Mouse (Mus musculus) frontal cortex, adult (tissue): ENCODE data around the gene Slc2a4.

Experiments
- ATAC-seq: cut with Nextera tagmentation; 2 replicates; pipeline ENCODE4 v1.9.2; 2017; ENCODE audit warnings: mild to moderate bottlenecking, moderate library complexity, mixed read lengths; ENCODE audit not compliant: low TSS enrichment

The Slc2a4 gene

DNA sequence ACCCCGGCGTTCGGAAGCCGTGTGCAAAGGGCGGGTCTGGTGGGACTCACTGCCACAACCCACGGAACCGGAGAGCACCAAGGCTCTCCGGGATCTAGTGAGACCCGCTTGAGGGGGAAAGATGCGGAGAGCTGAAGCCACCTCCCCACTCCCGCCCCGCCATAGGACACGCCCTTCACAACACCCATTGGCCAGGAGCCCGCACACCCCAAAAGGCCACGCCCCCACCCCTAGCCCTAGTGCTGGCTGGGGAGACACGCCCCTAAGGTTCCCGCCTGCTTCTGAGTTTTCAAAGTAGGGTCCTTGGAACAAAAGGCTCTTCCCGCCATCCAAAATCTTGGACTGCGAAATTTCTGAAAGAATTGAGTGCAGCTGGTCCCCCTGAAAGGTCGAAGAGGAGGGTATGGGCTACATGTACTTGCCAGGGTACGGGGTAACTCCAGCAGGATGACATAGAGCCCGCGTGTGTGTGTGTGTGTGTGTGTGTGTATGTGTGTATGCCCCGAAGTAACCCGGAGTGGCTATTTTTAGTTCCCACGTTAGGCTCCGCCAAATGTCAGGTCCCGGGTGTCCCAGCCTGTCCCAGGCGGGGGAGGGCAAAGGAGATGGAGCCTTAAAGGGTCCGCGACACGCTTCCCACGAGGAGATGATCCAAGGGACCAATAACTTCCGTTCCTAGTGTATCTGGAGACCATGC is at the start of gene Slc2a4:
Slc2a4 (minus strand) TSS at position 123 of the 697 bp plus-strand sequence.
- ATAC-seq = no peak

DNA sequence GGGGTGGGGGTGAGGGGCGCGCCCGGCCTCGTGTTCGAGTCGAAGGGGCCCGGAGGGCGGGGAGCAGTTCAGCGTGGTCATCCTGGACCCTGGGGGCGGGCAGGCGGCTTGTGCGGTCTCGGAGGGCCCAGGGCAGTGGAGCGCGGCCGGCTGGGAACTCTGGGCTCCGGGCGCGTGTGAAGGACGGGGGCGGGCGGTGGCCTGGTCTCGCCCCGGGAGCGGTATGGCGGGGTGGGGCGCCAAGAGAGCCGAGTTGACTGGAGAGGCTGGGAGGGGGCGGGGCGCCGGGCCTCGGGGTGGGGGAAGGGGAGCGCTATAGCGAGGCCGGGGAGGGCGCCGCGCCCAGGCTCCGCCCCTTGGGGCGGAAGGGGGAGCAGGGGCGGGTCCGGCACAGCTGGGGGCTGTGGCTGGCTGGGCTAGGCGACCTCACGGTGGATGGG is 49.1 kb upstream of the Slc2a4 start:
- no peak for ATAC-seq

DNA sequence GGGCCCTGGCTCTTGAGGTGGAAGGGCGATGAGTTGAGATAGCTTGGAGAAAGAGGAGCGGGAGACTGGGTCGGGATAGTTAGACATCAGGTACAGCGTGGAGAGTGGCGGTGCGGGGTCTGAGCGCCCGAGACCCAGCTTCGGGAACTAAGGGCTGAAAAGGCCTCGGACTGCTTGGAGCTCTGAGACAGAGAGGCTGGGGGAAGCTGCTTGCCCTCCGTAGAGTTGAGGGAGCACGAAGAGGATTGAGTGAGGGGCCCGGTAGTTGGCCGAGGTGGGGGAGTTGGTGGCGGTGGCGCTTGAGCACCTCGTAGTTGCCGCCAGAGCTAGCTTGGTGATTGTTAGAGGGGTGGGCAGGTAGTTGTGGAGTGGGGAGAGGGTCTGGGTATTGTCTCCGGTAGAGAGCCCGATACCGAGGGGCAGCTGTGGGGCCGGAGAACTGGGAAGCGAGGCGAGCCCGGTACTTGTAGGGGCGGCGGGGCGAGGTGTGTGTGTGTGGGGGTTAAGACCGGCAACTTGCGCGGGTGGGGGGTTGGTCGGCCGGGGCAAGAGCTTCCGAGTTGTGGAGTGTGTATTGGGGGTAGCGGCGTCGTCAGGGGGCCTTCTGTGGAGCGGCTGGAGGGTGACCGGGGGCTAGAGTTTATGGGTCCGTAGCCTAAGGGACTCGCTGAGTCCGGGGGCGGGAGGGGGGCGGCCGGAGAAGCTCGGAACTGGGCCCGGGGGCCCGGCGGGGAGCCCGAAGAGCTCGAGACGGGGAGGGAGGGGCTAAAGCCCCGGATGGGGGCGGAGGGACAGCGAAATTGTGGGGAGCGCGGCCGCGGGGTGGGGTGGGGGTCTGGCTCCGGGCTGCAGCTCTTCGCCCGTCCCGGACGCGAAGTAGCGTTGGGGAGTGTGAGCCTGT is 48.4 kb upstream of the Slc2a4 start:
- ATAC-seq = no peak

DNA sequence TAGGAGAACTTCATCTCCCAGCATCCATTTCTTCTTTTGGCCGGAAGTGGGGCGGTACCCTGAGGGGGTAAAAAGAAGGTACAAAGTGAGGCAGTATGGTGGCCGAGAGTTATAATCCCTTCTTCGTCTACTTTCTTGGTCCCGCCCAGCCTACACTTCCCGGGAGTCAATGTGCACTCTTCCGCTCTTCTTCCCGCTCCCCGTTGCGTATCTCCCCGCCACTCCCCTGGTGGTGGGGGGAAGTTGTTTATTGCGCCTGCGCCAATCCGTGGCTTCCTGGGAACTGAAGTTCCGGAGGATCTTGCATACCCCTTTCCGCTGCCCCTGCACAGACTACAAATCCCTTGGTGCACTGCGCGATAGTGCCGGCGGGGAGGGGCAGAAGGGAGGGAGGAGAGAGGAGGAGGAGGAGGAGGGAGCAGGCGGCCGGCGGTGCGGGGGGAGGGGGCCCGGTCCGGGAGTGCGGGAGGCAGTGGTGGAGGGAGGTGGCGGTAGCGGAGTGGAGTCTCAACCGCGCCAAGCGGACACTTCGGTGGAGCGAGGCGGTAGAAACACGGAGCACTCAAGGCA is 47.5 kb upstream of the Slc2a4 start, which contains the start of gene Phf23:
Phf23 (plus strand) TSS at position 387 of the 570 bp plus-strand sequence.
- ATAC-seq = peak; percentile 72

DNA sequence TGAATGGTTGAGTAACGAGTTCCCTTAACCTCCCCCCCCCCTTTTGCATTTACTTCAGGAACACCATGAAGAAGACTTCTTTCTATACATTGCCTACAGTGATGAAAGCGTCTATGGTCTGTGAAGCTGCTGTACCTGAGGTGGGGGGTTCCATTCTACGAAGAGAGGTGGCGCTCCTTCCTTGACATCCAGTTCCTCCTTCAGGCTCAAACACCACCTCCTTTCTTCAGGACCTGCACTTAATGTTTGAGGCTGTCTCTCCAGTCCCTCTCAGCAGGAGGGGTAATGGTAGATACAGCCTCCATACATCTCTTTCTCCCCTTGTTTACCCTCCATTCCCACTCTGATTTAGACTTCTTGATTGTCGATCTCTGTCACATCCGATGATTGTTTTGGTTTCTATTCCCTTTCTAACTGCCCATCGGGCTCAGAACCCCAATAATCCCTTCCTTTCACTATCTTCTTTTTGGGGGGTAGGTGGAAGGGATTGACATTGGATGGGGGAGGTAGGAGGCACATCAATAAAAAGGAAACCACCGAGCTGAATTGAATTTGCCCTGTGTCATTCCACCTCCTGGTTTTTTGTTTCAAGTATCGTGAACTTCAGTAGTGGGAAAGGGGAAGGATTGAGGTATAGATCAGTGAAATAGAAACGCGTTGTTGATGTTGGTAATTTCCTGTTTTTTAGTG is 46.6 kb upstream of the Slc2a4 start:
- ATAC-seq = no peak

DNA sequence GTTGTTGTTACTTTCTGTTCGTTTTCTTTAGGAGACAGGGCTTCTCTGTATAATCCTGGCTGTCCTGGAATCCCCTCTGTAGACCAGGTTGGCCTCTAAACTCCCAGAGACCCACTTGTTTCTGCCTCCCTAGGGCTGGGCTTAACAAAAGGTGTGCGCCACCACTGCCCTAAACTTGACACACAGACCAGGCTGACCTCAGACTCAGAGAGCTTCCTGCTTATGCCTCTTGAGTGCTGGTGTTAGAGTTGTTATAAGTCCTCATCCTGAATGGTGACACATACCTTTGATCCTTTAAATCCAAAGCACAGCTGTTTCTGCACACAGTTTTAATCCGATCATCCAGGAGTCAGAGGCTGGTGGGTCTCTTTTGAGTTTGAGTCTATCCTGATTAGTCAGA is 44.9 kb upstream of the Slc2a4 start:
- no peak for ATAC-seq

DNA sequence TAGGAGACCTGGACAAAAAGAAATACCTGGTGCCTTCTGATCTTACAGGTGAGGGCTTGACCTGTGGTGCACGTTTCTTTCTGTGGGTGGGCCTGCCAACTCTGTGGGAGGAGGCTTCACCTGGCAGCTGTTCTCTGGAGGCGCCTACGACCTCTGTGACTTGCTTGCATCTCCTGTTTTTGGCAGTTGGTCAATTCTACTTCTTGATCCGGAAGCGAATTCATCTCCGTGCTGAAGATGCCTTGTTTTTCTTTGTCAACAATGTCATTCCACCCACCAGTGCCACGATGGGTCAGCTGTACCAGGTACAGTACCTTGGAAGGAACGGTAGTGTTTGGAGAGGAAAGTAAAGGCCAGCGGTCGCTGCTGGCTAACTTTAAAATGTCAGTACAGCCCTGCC is 44.4 kb upstream of the Slc2a4 start:
- no peak for ATAC-seq

DNA sequence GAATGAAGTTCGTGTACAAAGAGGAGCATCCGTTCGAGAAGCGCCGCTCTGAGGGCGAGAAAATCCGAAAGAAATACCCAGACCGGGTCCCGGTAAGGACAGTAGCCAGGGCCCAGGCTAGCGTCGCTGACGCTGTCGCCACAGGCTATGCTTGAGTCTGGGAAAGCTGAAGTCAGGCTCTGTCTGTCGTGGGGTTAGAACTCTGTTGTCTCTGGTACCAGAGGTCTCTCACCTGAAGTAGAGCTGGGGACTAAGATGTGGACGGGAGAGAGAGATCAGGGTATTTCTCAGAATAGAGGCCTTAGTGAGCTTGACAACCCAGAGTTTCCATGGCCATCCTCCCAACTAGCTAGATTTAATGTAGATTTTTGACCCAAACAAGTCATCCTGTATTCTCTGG is 43.7 kb upstream of the Slc2a4 start:
- no peak for ATAC-seq

DNA sequence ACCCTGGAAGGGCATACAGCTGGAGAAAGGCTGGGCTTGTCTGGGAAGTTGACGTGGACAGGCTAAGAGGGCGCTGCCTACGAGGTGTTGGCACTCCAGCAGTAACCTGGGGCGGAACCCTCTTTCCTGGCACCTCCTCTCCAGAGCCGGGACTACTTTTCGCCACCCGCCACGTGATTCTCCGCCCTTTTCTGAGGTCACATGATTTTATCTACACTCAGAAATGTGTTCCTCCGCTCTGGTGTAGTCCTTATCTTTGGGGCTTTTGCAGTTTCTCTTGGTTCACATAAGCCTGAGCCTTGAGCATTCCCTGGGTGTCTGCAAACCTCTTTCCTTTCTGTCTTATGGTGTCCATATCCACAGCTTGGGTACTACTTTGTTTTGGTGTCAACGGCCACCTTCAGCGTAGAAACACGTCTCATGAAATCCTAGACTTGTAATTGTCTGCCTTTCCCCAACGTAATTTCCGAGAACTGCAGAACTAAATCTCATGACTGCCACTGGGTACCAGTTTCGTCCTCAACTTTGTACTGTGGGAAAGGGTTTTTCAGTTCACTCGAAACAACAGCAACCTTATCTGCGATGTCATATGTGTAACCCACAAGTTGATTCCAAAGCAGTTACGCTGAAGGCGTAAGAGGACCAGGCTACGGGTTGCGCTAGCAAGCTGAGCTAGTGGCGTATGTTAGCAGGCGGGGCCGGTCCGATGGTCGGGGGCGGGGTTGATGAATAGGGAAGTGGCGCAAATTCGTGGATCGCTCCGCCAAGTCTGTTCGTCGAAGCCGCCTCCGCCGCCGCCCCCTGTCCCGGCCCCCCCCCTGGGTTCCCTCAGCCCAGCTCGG is 43.1 kb upstream of the Slc2a4 start, which contains the start of gene Gabarap:
Gabarap (plus strand) TSS at position 294 of the 842 bp plus-strand sequence.
- peak; percentile 67 for ATAC-seq

DNA sequence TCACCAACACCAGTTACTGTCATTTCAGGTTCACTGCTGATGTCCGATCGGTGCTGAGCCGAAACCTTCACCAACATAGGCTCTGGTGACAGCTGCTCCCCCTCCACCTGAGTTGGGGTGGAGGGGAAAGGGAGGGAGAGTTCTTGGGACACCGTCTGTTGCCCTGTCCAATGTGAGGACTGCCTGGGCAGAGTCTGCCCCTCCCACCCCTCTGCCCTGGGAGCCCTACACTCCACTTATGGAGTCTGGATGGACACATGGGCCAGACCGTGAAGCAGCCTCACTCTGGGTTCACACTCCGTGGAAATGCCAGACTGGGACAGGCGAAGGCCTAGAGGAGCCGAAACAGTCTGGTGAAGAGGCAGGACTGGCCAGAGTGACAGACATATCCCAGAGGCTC is 42.0 kb upstream of the Slc2a4 start:
- ATAC-seq = no peak

DNA sequence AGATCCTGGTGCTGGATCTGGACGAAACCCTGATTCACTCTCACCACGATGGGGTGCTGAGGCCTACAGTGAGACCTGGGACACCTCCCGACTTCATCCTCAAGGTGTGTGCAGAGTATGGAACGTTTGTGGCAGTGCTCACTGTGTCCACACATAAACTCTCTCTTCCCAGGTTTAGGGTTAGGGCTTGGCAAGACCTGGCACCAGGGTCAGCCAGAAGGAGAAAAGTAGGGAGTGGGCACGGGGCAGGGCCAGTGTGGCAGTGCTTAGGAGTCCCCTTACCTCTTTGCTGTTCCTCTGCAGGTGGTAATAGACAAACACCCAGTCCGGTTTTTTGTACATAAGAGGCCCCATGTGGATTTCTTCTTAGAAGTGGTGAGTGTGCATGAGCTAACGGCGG is 36.4 kb upstream of the Slc2a4 start:
- no peak for ATAC-seq

DNA sequence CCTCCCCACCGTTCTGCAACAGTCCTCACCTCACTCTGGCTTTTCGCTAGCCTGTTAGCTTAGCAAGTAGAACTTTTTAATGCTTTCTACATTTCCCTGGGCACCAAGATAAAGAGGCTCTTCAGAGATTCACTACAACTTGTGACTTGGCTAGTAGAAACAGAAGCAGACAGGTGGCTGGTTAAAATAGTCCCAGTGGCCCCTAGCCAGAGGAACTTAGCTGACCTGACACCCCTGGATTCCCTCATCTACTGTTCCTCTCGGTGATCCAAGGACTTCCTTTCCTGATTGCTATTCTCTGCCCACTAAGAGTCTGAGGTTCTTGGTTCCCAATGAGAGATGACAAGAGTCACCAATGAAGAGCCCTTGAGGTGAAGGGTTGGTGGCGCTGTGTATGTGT is 35.4 kb upstream of the Slc2a4 start:
- ATAC-seq = no peak

DNA sequence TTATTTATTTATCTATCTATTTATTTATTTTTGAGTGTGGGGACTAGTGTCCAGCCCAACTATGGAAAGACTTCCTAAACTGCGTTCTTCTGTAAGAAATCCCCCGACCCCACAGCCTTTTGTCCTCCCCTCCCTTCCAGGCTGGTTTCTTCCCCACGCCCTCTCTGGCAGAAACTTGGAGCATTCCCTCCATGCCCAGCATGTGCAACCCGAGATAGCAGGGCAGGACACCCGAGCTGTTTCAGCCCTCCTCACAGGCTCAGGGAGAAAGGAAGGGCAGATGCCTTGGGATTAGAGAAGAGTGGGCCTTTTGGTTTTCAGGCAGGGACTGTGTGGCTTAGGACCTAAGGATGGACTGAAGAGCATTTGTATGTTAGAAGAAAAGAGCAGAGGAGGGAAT is 34.9 kb upstream of the Slc2a4 start:
- no peak for ATAC-seq

DNA sequence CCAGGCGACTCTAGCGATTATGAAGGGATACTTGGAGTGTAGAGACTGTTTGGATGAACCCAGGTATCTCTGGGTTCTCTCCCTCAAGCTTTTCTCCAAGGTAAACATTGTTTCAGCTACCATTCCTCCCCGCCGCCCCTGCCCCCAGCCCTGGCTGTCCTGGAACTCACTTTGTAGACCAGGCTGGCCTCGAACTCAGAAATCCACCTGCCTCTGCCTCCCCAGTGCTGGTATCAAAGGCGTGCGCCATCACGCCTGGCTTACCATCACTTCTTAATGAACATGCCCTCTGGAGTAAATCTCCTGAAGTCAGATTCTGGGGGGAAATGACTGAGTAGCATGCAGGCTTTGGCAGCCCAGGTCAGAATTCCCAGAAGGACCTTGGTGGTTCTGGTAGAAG is 34.2 kb upstream of the Slc2a4 start, which contains the start of gene Elp5:
Elp5 (minus strand) TSS at position 293 of the 400 bp plus-strand sequence.
- no peak for ATAC-seq

DNA sequence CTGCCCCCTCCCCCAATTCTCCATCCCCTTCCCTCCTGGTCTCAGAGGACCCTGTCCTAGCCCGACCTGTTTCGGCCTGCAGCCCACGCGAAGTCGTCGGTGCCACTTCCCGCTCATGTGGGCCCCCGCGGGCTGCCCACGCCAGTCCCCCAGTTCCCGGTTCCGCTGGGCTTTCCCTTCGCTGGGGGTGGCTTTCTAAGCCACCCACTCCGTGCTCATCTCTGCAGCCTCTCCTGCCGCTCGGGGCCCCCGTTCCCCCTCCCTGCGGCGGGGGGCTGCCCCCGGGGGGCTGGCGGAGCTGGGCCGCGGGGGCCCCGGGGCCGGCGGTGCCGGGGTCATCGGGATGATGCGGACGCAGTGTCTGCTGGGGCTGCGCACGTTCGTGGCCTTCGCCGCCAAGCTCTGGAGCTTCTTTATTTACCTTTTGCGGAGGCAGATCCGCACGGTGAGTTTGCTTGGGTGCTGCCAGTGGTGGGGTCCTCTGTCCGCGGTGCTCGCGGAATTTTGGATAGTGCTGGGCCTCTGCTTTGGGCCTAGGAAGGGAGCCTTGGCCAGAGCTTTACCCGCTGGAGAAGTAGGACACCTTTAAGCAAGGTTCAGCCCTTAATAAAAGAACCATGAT is 33.3 kb upstream of the Slc2a4 start, which contains the start of gene Ctdnep1:
Ctdnep1 (plus strand) TSS at position 16 of the 622 bp plus-strand sequence.
- no peak for ATAC-seq

DNA sequence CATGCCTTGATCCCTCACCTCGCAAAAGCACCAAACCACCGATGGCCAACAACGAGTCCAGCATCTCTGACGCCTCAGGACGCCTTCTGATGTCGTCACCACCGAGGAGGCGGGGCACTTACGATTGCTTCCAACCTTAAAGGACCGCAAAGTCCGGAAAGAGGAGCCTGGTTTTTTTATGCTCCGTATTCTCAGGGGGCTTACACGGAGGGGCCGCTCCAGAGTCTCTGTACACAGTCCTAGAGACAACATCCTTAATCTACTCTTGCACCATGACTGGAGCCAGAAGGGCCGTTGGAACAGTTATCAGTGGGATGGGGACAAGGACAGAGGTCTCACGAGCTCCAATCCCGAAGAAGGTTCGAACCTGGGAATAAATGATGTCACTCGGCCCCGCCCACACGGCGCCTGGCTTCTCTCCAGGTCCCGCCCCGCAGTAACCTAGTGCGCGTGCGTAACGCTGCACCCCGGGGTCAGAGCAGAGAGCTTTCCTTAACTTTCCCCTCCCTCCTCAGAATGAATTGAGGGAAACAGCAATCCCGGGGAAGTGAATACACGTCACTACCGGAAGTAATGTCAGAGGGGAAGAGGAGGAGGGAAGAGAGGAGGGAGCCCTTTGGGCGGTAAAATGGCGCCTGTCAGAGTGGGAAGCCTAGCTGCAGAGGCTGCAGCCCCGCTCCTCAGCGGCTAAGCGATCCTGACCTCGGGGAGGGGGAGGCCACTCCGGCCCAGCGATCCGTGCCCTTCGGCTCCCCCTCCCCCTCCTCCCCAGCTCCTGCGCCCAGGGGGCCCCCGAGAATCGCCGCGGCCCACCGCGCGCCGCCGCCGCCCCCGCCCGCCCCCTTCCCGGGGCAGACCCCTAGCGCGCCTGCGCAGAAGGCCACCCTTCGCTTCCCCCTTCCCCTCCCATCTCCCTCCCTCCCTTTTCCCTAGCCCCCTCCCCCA is 32.5 kb upstream of the Slc2a4 start:
- ATAC-seq = peak; percentile 94

DNA sequence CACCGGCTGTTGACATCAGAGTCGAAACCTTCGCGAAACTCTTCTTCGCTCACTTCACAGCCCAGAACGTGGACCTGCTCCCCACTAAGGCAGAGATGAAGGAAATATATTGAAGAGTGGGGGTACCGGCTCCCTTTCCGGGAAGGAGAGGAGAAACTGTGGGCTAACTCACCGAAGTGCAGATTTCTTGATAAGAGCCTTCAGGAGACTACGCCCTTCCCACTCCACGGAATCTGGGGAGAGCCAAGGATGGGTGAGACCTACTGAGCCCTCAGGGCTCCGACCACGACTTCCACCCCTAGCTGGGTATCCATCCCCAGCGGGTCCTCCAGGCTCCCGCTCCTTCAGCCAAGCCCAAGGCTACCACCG is 31.8 kb upstream of the Slc2a4 start:
- ATAC-seq = no peak

DNA sequence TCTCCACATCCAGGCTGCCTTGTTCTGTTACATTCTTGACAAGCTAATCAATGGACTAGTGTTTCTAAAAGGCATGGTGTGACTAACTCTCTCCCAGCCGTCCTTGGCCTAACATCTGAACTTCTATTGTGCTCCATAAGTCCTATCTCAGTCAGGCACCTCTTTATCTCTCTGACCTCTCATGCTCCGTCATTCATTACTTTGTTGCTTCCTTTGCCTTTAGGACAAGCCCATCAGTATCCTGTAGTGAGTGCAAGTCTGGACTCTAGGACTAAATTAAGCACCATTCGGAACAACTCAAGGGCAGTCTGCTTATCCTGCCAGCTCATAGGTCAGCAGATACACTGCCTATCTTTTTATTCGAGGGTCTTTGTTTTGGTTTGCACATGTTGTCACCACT is 28.3 kb upstream of the Slc2a4 start:
- no peak for ATAC-seq

DNA sequence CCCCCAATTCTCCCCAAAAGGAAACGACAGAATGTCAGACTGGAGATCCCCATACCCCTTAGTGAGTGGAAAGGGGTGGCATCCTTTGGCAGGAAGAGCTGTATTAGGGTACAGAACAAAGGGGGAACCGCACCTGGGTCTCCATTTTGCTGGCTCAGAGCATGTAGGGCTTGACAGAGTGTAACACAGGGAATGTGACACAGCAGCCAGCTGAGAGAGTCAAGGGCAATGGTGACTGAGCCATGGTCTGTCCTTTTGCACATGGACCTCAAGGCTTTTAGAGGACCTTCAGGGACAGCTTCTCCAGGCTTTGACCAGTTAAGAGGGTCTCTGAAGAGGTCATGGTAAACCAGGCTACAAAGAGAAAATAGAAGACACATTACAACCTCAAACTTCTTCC is 26.9 kb upstream of the Slc2a4 start:
- no peak for ATAC-seq
